Mouse (Mus musculus) forebrain, embryonic 12.5 days (tissue): ENCODE results near the gene Pgc. TPM values are rescaled to one million over a fixed set of nuclear protein-coding genes. Genes with fewer than 3 reads are reported as not detected.
A peak's percentile ranks its signal among the peaks of the same experiment; 100 is the strongest.

Experiments
- ATAC-seq: fragments of 200-750 bp; cut with Nextera tagmentation; 2 replicates; pipeline ENCODE4 v1.8.0; 2017; ENCODE audit warnings: moderate TSS enrichment; ENCODE audit not compliant: low FRiP score
- H3K27ac ChIP-seq: fragments of 300-500 bp; sonication (generic); 2 replicates; pipeline ENCODE4 v1.5.1; 2016; ENCODE audit warnings: mild to moderate bottlenecking
- H3K27me3 ChIP-seq: fragments of 300-500 bp; sonication (generic); 2 replicates; pipeline ENCODE4 v1.6.1; 2016; ENCODE audit warnings: mild to moderate bottlenecking
- H3K36me3 ChIP-seq: fragments of 300-500 bp; sonication (generic); replicated peaks from 2 replicates; pipeline ENCODE4 v1.6.1; 2016; ENCODE audit warnings: mild to moderate bottlenecking
- H3K4me1 ChIP-seq: fragments of 300-500 bp; sonication (generic); 2 replicates; pipeline ENCODE4 v1.6.1; 2016
- H3K4me2 ChIP-seq: fragments of 300-500 bp; sonication (generic); 2 replicates; pipeline ENCODE4 v1.6.1; 2016; ENCODE audit warnings: mild to moderate bottlenecking, moderate library complexity
- H3K4me3 ChIP-seq: fragments of 300-500 bp; sonication (generic); replicated peaks from 2 replicates; pipeline ENCODE4 v1.5.1; 2016; ENCODE audit warnings: mild to moderate bottlenecking
- H3K9ac ChIP-seq: fragments of 300-500 bp; sonication (generic); 2 replicates; pipeline ENCODE4 v1.6.1; 2016; ENCODE audit warnings: mild to moderate bottlenecking
- H3K9me3 ChIP-seq: fragments of 300-500 bp; sonication (generic); 2 replicates; pipeline ENCODE4 v1.6.1; 2016
- WGBS: fragments of 180-500 bp; shearing (Covaris S2); methylation state at CpG from one replicate; pipeline ENCODE4 v1.1.7; 2016; 5-methylcytosine and 5-hydroxymethylcytosine counted together
- polyA plus RNA-seq: library from polyadenylated mRNA; unstranded; fragments of >200 nt; fragmentation: Nextera tagmentation; extraction: Ambion mirVana; gene quantifications from 2 replicates; pipeline ENCODE4 v1.2.1, GENCODE M21; 2016

The Pgc gene
- not detected in 2 replicates for polyA plus RNA-seq

DNA sequence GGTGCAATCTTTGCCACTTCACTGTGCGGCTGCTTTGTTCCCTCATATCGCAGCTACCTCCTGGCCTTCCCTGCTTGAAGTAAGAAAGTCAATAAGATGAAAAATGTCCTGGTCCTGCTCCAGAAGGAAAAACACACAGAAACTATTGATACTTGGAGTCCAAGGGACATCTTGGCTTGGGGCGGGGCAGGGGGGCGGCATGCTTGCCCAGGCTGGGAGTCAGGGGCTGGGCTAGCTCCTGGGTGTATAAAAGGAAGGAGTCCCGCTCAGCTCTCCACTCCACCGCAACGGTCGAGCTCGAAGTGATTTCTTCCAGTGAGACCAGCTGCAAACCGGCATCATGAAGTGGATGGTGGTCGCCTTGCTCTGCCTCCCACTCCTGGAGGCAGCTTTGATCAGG, at the start of gene Pgc:
Pgc (plus strand) TSS at position 277 of the 400 bp plus-strand sequence.
- Histone ChIP-seq H3K9ac (no peak within 1 kb of the TSS), H3K4me1 (no peaks in the 10 kb centered on the region), H3K27ac (no peak within 1 kb of the TSS), H3K4me2 (no peak within 1 kb of the TSS), H3K9me3 (no peaks in the 10 kb centered on the region), H3K4me3 (no peak within 1 kb of the TSS), H3K36me3 (no peaks in the 10 kb centered on the region), H3K27me3 (0 out of 2 replicates have a peak, but pooled peaks cover 8% of the 10 kb centered on the region)
- ATAC-seq, result no peak
- WGBS, result 80% methylated on average over 11 of the region's 11 CpGs

DNA sequence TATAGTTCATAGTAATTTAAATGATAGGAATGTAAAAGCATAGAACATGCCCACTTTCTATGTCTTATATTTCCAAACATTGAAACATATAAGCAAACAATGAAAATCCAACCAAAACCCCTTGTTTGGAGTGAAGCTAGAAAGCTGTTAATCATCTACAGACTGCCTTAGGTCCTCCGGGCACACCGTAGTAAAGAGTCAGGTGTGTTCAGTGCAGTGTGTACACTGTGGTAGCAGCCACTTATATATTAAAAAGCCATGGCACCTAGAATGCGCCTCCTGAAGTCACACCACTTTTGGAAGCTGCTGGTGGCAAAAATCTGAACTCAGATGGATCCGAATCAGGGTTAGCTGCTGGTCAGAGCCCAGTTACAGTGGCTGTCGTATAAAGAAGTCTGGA, 48.4 kb upstream of the Pgc start:
- H3K27me3 ChIP-seq, result peaks cover 7% of the 10 kb centered on the region
- H3K27ac ChIP-seq, result no peak overlapping the region
- no peak overlapping the region for H3K9ac ChIP-seq
- no peak overlapping the region for H3K4me2 ChIP-seq
- no peaks in the 10 kb centered on the region; the same call in 1 of the 2 replicates for H3K4me1 ChIP-seq
- no peaks in the 10 kb centered on the region for H3K9me3 ChIP-seq
- WGBS, result 92% methylated on average over 5 of the region's 5 CpGs
- ATAC-seq, result no peak
- peaks cover 61% of the 10 kb centered on the region for H3K36me3 ChIP-seq
- H3K4me3 ChIP-seq, result no peak overlapping the region

DNA sequence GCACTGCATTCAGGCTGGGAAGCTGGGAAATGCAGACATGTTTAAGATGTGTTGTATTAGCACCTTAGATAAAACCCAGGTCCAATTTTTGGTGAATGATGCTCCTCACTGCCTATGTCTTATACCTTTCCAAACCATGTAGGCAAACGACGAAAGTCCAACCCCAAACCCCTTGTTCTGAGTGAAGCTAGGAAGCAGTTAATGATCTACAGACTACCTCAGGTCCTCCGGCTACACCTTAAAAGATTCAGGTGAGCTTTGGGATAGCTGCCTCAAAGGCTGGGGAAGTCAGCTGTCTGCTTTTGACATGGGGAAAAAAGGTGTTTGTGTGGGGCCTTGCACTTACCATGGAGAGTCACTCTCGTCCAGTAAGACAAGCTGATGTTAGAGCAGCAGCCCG, 47.9 kb upstream of the Pgc start:
- ATAC-seq, result no peak
- Histone ChIP-seq H3K36me3 (peaks cover 64% of the 10 kb centered on the region), H3K27me3 (0 out of 2 replicates have a peak, but pooled peaks cover 5% of the 10 kb centered on the region), H3K9me3 (no peaks in the 10 kb centered on the region), H3K9ac (no peak overlapping the region), H3K4me1 (no peaks in the 10 kb centered on the region; the same call in 1 of the 2 replicates), H3K4me2 (no peak overlapping the region), H3K4me3 (no peak overlapping the region), H3K27ac (no peak overlapping the region)
- WGBS, result 88% methylated on average over 5 of the region's 5 CpGs

DNA sequence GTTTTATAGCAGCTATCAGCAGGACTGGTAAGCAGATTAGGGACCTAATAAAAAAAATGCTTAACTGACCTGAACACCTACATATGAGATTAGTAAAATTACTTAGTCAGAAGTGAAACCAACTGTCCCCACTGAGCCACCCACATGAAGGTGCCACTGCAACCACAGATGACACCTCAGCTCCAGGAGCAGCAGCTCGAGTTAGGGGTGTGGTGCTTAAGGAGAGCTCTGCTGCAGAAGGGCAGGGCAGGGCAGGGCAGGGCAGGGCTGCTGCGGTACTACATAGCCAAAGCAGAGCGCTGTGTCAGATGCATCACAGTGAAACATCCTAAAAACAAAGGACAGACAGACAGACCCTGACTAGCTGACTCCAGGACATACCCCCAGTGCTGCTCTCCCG, 43.8 kb upstream of the Pgc start:
- H3K27me3 ChIP-seq, result no peaks in the 10 kb centered on the region
- WGBS, result 84% methylated on average over 4 of the region's 4 CpGs
- no peak overlapping the region for H3K4me3 ChIP-seq
- no peak overlapping the region for H3K4me2 ChIP-seq
- peaks cover 12% of the 10 kb centered on the region for H3K4me1 ChIP-seq
- ATAC-seq, result no peak
- no peaks in the 10 kb centered on the region for H3K9me3 ChIP-seq
- no peak overlapping the region for H3K27ac ChIP-seq
- H3K9ac ChIP-seq, result no peak overlapping the region
- peaks cover 68% of the 10 kb centered on the region for H3K36me3 ChIP-seq

DNA sequence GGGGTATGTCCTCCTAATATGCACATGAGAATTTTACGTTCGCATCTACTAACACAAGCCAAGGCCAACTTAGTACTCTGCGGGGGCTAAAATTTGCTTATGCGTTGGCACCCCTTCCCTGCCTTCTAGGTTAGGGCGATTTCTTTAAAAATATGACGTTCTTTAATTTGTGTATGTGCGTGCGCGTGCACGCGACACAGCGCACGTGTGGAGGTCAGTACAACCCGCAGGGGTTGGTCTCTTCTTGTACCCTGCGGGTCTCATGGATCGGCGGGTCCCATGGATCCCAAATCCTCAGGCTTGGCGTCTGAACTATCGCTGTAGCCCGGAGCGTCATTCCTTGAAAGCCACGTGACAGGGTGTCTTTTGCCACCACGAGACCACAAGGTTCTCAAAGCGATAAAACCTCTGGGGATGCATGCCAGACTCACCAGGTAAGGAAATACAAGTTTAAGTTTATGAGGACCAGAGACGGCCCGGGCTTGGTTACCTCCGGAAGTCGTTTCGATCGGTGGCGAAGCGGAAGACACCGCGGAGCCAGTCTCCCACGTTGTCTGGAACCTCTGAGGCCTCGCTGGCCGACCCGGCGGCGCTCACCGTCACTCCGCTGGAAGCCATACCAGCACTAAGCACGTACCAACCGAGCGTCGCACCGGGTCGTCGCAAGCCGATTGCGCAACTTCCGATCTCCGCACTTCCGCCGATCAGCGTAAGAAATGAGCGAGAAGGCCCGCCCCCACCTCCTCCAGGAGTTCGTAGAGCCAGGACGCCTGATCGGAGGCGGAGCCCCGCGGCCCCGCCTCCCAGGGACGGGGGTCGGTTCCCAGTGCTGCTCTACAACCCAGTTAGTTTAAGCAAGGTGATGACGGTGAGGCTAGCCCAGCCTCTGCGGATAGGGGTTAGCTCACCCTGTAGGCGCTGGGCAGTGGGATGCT, 39.0 kb upstream of the Pgc start:
- Histone ChIP-seq H3K4me2 (peak overlapping the region; percentile 98), H3K27ac (peak overlapping the region; percentile 86), H3K9ac (peak overlapping the region; percentile 86), H3K36me3 (peaks cover 25% of the 10 kb centered on the region), H3K9me3 (no peaks in the 10 kb centered on the region), H3K4me3 (peak overlapping the region; percentile 78), H3K27me3 (peaks cover 18% of the 10 kb centered on the region), H3K4me1 (peaks cover 25% of the 10 kb centered on the region)
- peak; percentile 93 for ATAC-seq
- WGBS, result under 1% methylated on average over 70 of the region's 70 CpGs

DNA sequence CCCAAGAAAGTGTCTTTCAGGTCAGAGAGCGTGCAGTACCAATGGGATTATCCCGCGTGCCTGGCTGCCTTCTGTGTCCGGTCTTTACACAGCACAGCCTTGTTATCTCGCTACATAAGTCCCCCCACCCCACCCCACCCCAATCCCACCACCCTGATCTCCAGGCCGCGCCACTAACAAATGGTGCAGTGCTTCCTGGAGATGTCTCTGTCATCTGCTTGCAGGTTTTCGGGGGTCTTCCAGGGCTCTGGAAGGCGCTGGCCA, 38.4 kb upstream of the Pgc start, which contains the start of gene Tomm6:
Tomm6 (minus strand) TSS at position 43 of the 264 bp plus-strand sequence.
- 0% methylated on average over 9 of the region's 9 CpGs for WGBS
- peak within 1 kb of the TSS; percentile 98 for H3K4me2 ChIP-seq
- peak within 1 kb of the TSS; percentile 86 for H3K9ac ChIP-seq
- H3K9me3 ChIP-seq, result no peaks in the 10 kb centered on the region
- H3K36me3 ChIP-seq, result peaks cover 20% of the 10 kb centered on the region
- no peak for ATAC-seq
- peak within 1 kb of the TSS; percentile 86 for H3K27ac ChIP-seq
- H3K27me3 ChIP-seq, result peaks cover 22% of the 10 kb centered on the region
- H3K4me3 ChIP-seq, result peak within 1 kb of the TSS; percentile 78
- H3K4me1 ChIP-seq, result peaks cover 25% of the 10 kb centered on the region

DNA sequence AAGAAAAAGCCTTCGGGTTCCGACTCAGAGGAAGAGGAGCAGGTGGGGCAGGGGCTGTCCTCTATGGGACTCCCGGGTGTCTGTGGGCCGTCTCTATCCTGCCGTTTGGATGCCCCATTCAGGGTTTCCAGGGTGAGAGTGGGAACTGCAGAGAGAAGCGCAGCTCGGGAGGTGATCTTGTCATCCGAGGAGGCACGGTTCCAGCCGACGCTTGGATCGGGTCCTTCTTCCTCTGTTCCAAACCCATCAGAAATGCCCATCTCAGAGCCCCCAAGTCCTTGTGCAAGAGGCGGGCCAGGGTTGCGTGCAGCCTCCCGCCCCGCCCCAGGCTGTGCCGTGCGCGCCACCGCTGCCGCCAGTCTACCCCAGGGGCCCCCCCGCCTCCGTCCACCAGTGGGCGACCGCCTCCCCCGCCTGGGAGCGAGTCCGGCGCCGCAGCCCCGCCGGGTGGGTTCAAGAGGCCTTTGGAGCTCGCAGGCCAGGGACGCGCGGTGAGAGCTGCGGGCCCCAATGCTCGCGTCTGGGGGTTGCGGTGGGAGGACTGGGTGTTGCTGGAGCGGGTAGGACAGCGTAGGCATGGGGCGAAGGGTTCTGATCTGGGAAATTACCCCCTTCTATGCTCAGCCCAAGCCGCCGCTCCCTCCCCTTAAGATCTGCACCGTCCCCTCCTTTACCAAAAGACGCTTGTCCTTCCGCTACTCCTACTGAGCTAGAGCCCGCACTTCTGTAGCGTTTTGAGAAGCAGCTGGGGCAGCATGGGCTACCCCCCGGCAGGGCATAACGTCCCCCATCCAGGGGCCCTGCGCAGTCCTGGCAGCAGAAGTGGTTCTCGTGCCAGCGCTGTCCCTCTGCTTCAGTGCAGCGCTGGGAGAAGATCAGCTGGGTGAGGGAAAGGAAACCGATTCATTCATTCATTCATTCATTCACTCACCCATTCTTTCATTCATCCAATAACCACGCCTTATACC, 37.8 kb upstream of the Pgc start, which contains the start of gene Frs3:
Frs3 (plus strand) TSS at position 423 of the 968 bp plus-strand sequence.
- 1% methylated on average over 57 of the region's 58 CpGs for WGBS
- peak within 1 kb of the TSS; percentile 86 for H3K9ac ChIP-seq
- peaks cover 14% of the 10 kb centered on the region for H3K36me3 ChIP-seq
- no peaks in the 10 kb centered on the region for H3K9me3 ChIP-seq
- H3K4me1 ChIP-seq, result peaks cover 29% of the 10 kb centered on the region
- peak within 1 kb of the TSS; percentile 86 for H3K27ac ChIP-seq
- H3K27me3 ChIP-seq, result peaks cover 28% of the 10 kb centered on the region
- peak within 1 kb of the TSS; percentile 78 for H3K4me3 ChIP-seq
- peak; percentile 51 for ATAC-seq
- peak within 1 kb of the TSS; percentile 98 for H3K4me2 ChIP-seq

DNA sequence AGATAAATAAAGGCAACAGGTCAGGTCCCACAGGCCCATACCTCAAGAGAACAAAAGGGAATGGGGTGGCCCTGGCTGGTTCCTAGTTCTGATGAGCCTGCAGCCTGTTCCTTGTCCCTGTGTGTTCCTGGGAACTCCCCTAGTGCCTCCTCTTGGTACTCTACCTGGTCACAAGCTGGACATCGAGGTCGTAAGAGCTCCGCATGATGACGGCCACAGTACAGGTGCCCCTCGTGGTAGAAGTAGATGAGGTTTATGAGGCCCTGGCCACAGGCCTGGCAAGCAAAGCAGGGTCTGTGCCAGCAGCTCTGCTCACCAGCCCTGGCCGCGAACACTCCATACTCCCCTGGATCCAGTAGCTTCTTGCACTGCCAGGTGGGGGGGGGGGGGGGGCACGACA, 36.7 kb upstream of the Pgc start:
- peaks cover 35% of the 10 kb centered on the region for H3K4me1 ChIP-seq
- peaks cover 4% of the 10 kb centered on the region; the same call in 1 of the 2 replicates for H3K36me3 ChIP-seq
- no peak for ATAC-seq
- WGBS, result 77% methylated on average over 8 of the region's 8 CpGs
- no peak overlapping the region for H3K4me3 ChIP-seq
- peaks cover 33% of the 10 kb centered on the region for H3K27me3 ChIP-seq
- H3K4me2 ChIP-seq, result peak overlapping the region; percentile 98
- H3K27ac ChIP-seq, result no peak overlapping the region
- H3K9me3 ChIP-seq, result no peaks in the 10 kb centered on the region
- no peak overlapping the region for H3K9ac ChIP-seq

DNA sequence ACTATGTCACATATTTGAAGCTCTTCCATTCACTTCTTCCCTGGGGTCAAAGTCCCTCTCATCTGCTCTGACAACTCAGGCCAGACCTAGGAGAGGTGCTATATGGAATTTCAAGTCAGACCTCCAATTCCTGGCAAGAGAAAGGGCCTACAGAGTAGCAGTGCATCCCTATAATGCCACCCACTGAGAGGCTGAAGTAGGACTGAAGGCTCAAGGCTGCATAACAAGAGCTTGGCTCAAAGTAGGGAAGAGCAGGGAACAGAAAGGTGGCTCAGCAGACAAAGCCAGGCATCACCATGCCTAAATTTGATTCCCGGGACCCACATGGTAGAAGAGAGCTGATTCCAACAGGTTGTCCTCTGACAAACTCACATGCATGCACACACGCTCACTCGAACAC, 35.0 kb upstream of the Pgc start:
- H3K9ac ChIP-seq, result no peak overlapping the region
- 96% methylated on average over 3 of the region's 3 CpGs for WGBS
- no peaks in the 10 kb centered on the region for H3K9me3 ChIP-seq
- H3K4me2 ChIP-seq, result no peak overlapping the region
- H3K27me3 ChIP-seq, result peaks cover 33% of the 10 kb centered on the region
- H3K27ac ChIP-seq, result no peak overlapping the region
- ATAC-seq, result no peak
- H3K4me3 ChIP-seq, result no peak overlapping the region
- H3K4me1 ChIP-seq, result peaks cover 38% of the 10 kb centered on the region
- H3K36me3 ChIP-seq, result no peaks in the 10 kb centered on the region

DNA sequence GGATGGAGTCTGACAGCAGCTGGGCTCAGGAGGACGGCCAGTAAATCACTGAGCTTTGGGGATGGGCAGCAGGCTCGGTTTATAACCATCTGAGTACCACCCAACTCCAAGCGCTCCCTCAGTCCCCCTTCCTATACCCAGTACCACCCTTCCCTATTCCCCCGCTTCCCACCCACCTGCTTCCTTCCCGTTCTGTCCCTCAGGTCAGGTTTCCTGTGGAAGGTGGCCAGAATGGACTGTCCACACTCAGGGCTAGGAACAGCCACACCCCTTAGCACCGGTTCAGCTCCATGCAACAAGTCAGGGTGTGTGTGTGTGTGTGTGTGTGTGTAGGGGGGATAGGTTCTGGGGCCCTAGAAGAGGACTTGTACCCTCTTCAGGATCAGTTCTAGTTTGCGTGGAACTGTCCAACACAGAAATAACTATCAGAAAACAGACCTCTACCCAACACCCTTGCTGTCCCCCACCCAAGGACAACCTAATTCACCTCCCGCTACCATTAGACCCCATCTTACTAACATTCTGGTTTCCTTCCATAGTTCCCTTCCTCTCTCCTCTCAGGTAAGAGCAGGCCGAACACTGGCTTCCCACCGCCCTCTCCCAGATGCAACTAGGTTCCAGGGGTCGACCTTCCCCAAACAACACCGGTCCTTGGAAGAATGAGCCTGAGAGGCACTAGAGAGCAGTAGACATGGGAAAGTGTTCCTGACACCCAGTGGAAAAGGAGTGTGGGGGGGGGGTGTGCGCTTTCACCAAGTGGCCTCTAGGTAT, 32.8 kb upstream of the Pgc start:
- 33% methylated on average over 13 of the region's 13 CpGs for WGBS
- H3K4me1 ChIP-seq, result peaks cover 26% of the 10 kb centered on the region
- H3K9ac ChIP-seq, result peak overlapping the region; percentile 85; the same call in 1 of the 2 replicates
- H3K36me3 ChIP-seq, result 0 out of 2 replicates have a peak, but pooled peaks cover 3% of the 10 kb centered on the region
- no peaks in the 10 kb centered on the region for H3K9me3 ChIP-seq
- H3K27ac ChIP-seq, result peak overlapping the region; percentile 68; the same call in 1 of the 2 replicates
- peak overlapping the region; percentile 79 for H3K4me2 ChIP-seq
- peak overlapping the region; percentile 79 for H3K4me3 ChIP-seq
- peaks cover 33% of the 10 kb centered on the region for H3K27me3 ChIP-seq
- no peak for ATAC-seq

DNA sequence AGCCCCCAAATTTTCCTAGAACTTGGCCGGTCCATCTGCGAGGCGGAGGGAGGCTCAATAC, 32.4 kb upstream of the Pgc start, which contains the start of gene Gm21981:
Gm21981 (minus strand) TSS at position 14 of the 61 bp plus-strand sequence.
- Histone ChIP-seq H3K9ac (peak within 1 kb of the TSS; percentile 85), H3K27ac (peak within 1 kb of the TSS; percentile 68; the same call in 1 of the 2 replicates), H3K4me3 (peak within 1 kb of the TSS; percentile 79), H3K27me3 (peaks cover 33% of the 10 kb centered on the region), H3K4me1 (peaks cover 24% of the 10 kb centered on the region), H3K36me3 (peaks cover 4% of the 10 kb centered on the region; the same call in 1 of the 2 replicates), H3K4me2 (peak within 1 kb of the TSS; percentile 79), H3K9me3 (no peaks in the 10 kb centered on the region)
- ATAC-seq, result no peak
- 0% methylated on average over 3 of the region's 3 CpGs for WGBS
